Mouse (Mus musculus) G1E (cell line): ENCODE measurements around the gene Zic1. TPM values are rescaled to one million over a fixed set of nuclear protein-coding genes. Genes with fewer than 3 reads are reported as not detected.

Experiments
- ATAC-seq: 2 replicates; pipeline ENCODE4 v1.8.0; 2016; ENCODE audit warnings: mild to moderate bottlenecking; ENCODE audit not compliant: insufficient number of reproducible peaks, poor library complexity, low FRiP score, severe bottlenecking; ENCODE audit errors: extremely low read depth
- DNase-seq: peaks from one replicate; pipeline ENCODE4 v3.0.0; 2012; ENCODE audit warnings: low spot score
- H3K27me3 ChIP-seq: 2 replicates; pipeline ENCODE4 v1.6.1; 2012; ENCODE audit warnings: mild to moderate bottlenecking, low read length, inconsistent platforms; ENCODE audit not compliant: insufficient read depth
- H3K36me3 ChIP-seq: replicated peaks from 2 replicates; pipeline ENCODE3; 2012; ENCODE audit warnings: mild to moderate bottlenecking, inconsistent platforms
- H3K4me1 ChIP-seq: 2 replicates; pipeline ENCODE4 v1.6.1; 2012; ENCODE audit warnings: low read depth, low read length, inconsistent platforms, mixed read lengths; ENCODE audit not compliant: insufficient read depth
- H3K4me3 ChIP-seq: 2 replicates; pipeline ENCODE4 v1.5.1; 2012; ENCODE audit warnings: low read depth, mild to moderate bottlenecking, inconsistent platforms, low read length, moderate library complexity, mixed read lengths
- H3K9me3 ChIP-seq: replicated peaks from 2 replicates; pipeline ENCODE4 v1.6.1; 2012; ENCODE audit warnings: inconsistent platforms
- CTCF ChIP-seq: IDR thresholded peaks from 2 replicates; pipeline ENCODE4 v1.5.1; 2012; ENCODE audit warnings: low read depth, low read length, inconsistent platforms, mixed read lengths
- GATA1 ChIP-seq: IDR thresholded peaks from 2 replicates; pipeline ENCODE4 v1.6.1; 2012; ENCODE audit warnings: borderline replicate concordance, low read length, inconsistent platforms, mixed read lengths
- GATA2 ChIP-seq: IDR thresholded peaks from 2 replicates; pipeline ENCODE4 v1.6.1; 2012; ENCODE audit warnings: low read depth, low read length, inconsistent platforms, borderline replicate concordance
- POLR2AphosphoS5 ChIP-seq: IDR thresholded peaks from 2 replicates; pipeline ENCODE4 v1.6.1; 2012; ENCODE audit warnings: low read depth, low read length, inconsistent platforms; ENCODE audit not compliant: insufficient replicate concordance
- TAL1 ChIP-seq: conservative IDR thresholded peaks from 2 replicates; pipeline ENCODE4 v1.6.1; 2012; ENCODE audit warnings: low read depth, low read length, inconsistent platforms, mixed read lengths
- polyA plus RNA-seq: library from polyadenylated mRNA; stranded (reverse); fragments of >175 nt; gene quantifications from 2 replicates; pipeline ENCODE4 v1.2.3, GENCODE M21; 2012
- total RNA-seq, 2 experiments: library from RNA; stranded (forward) in 1 of 2; stranded (reverse) in 1 of 2; fragments of 200-1000 nt in 1 of 2; fragments of >200 nt in 1 of 2; fragmentation: Nextera tagmentation in 1 of 2; gene quantifications; 2 replicates each; pipeline ENCODE4 v1.2.3; 2014 to 2017

The Zic1 gene
- total and polyA plus RNA-seq, 3 experiments, result 0.05 TPM; not detected in 2

DNA sequence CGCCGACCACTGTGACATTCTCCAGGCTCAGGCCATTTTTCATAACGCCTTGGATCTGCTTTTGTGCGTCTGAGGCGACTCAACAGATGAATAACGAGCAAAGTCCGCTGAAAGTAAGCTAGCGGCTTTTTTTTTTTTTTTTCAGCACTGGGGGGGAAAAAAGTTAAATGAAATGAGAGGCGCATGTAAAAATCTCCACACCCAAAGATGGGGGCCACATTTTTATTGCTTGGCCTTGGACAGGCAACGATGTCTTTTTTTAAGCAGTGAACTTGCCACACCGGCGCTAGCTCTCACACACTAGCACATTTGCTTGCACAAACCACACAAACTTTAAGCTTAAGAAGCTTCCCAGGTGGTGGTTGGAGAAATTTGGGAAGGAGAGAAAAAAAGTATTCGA is 38.6 kb upstream of the Zic1 start:
- Histone ChIP-seq H3K9me3 (peaks cover 17% of the 10 kb centered on the region), H3K36me3 (no peaks in the 10 kb centered on the region), H3K4me3 (no peak overlapping the region), H3K4me1 (no peaks in the 10 kb centered on the region), H3K27me3 (no peaks in the 10 kb centered on the region)
- DNase-seq, result no peak
- no peak for TF ChIP-seq TAL1
- TF ChIP-seq GATA1, result no peak
- TF ChIP-seq GATA2, result no peak
- no peak for TF ChIP-seq CTCF
- TF ChIP-seq POLR2AphosphoS5, result no peak
- ATAC-seq, result no peak

DNA sequence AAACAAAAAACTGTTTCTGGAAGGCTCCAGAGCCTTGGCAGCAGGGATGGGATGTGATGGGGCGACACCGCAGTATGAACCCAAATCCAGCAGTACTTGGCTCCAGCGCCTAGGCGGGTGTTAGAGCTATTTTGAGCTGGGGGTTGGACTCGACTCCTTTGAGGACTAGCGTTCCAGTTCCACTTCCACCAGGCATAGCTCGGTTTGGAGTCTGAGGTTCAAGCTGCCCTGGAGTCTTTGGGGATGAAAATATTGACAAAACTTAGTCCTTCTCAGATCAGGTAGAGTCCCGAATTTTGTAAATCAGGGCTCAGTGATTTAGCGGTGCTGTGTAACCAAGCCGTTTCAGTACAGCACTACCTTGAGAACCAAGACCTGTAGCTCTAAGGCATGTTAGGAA is 35.9 kb upstream of the Zic1 start:
- Histone ChIP-seq H3K9me3 (peaks cover 24% of the 10 kb centered on the region), H3K36me3 (no peaks in the 10 kb centered on the region), H3K4me3 (no peak overlapping the region), H3K4me1 (no peaks in the 10 kb centered on the region), H3K27me3 (no peaks in the 10 kb centered on the region)
- ATAC-seq (no peak), DNase-seq (no peak)
- no peak for TF ChIP-seq CTCF
- TF ChIP-seq TAL1, result no peak
- TF ChIP-seq GATA1, result no peak
- TF ChIP-seq GATA2, result no peak
- TF ChIP-seq POLR2AphosphoS5, result no peak

DNA sequence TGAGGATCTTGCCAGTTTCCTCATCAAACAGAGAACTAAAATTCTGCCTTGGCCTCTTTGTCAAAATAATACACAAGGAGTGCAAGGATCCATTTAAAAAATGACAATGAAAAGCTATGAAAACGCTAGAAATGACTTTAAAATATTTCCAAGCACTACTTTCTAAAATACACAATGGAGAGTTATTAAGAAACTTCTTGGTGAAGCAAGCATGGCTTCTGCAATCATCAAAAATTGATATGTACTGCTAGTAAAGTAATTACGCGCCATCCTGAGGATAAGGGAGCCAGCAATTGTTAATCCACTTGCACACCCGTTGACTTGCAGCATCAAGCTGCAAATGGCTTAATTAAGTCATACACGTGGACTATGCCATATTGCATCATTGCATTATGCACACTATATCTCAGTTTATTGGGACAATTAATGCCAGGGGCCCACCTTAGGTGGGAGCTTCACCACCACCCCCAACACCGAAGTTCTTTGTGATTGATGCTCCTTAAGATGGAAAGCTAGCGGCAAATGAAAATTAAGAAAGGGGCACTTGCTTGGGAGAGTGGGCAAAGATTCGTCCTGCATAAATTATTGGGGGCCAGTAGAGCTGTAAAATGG is 35.0 kb upstream of the Zic1 start:
- ATAC-seq (no peak), DNase-seq (no peak)
- peaks cover 20% of the 10 kb centered on the region for H3K9me3 ChIP-seq
- no peak overlapping the region for H3K4me3 ChIP-seq
- H3K4me1 ChIP-seq, result no peaks in the 10 kb centered on the region
- TF ChIP-seq CTCF, result no peak
- TF ChIP-seq GATA1, result no peak
- H3K27me3 ChIP-seq, result no peaks in the 10 kb centered on the region
- H3K36me3 ChIP-seq, result no peaks in the 10 kb centered on the region

DNA sequence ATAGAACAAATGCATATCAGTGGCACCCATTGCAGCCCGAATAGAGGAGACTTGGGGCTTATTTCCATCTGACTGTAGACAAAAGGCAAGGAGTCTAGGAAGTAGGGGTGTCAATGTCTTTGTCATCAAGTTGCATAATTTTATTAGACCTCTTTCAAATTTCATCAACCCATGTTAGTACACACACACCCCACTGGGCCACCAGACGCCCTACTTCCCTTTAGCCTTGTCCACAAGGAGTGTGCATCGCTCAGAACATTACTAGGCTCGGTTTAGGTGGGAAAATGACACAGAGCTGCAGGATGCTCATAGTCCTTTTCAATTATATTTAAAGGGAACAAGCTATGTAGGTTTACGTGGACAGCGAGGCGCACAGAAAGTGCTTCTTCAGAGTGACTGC is 34.4 kb upstream of the Zic1 start:
- no peak overlapping the region for H3K4me3 ChIP-seq
- TF ChIP-seq TAL1 (no peak), GATA2 (no peak), GATA1 (no peak), POLR2AphosphoS5 (no peak), CTCF (no peak)
- H3K9me3 ChIP-seq, result peaks cover 22% of the 10 kb centered on the region
- H3K36me3 ChIP-seq, result no peaks in the 10 kb centered on the region
- DNase-seq (no peak), ATAC-seq (no peak)
- H3K27me3 ChIP-seq, result no peaks in the 10 kb centered on the region
- no peaks in the 10 kb centered on the region for H3K4me1 ChIP-seq

- H3K36me3 ChIP-seq, result no peaks in the 10 kb centered on the region
- TF ChIP-seq POLR2AphosphoS5 (no peak), TAL1 (no peak), GATA1 (no peak), GATA2 (no peak), CTCF (no peak)
- no peaks in the 10 kb centered on the region for H3K27me3 ChIP-seq
- peaks cover 25% of the 10 kb centered on the region for H3K9me3 ChIP-seq
- H3K4me1 ChIP-seq, result no peaks in the 10 kb centered on the region
- no peak overlapping the region for H3K4me3 ChIP-seq
- ATAC-seq (no peak), DNase-seq (no peak)
Measured at GRCm38 (mm10) chr9:91395066-91395772, 29.6 kb upstream of the Zic1 start.

GRCm38 (mm10) chr9:91394211-91394646 is 28.6 kb upstream of the Zic1 start:
- Histone ChIP-seq H3K4me1 (no peaks in the 10 kb centered on the region), H3K36me3 (no peaks in the 10 kb centered on the region), H3K4me3 (no peak overlapping the region), H3K9me3 (peaks cover 26% of the 10 kb centered on the region), H3K27me3 (no peaks in the 10 kb centered on the region)
- ATAC-seq (no peak), DNase-seq (no peak)
- no peak for TF ChIP-seq GATA1
- TF ChIP-seq POLR2AphosphoS5, result no peak
- TF ChIP-seq CTCF, result no peak
- TF ChIP-seq GATA2, result no peak
- TF ChIP-seq TAL1, result no peak
